Mouse (Mus musculus): ENCODE data around the gene Tcl1b1. TPM values are rescaled to one million over a fixed set of nuclear protein-coding genes. Genes with fewer than 3 reads are reported as not detected.
"Not testable (repeated sequence)": the region's sequence is repeated elsewhere in the genome, so short reads cannot be mapped to it uniquely, and the experiment has no call there.

Gene Tcl1b1
- polyA plus RNA-seq, 1 experiment from 2014 or later: not detected

GRCm38 (mm10) chr12:105145714-105146113 lies 13.8 kb upstream of the Tcl1b1 start, which contains the start of gene Tcl1b2:
Gene Tcl1b2, plus strand, starts transcription at chr12:105146014.
- no peaks in the 10 kb centered on the region for H3K9me3 ChIP-seq
- ATAC-seq: no peak
- no peak within 1 kb of the TSS for H3K4me3 ChIP-seq (replicated peaks)
- no peaks in the 10 kb centered on the region for H3K4me1 ChIP-seq (replicated peaks)
- no peaks in the 10 kb centered on the region for H3K36me3 ChIP-seq
- H3K9ac ChIP-seq: no peak within 1 kb of the TSS
- H3K27me3 ChIP-seq (replicated peaks): no peaks in the 10 kb centered on the region
- 81% methylated on average over 3 of the region's 3 CpGs for WGBS
- no peak within 1 kb of the TSS for H3K27ac ChIP-seq
- H3K4me2 ChIP-seq (replicated peaks): no peak within 1 kb of the TSS

GRCm38 (mm10) chr12:105155286-105155685 lies 4.2 kb upstream of the Tcl1b1 start:
- not testable (repeated sequence) for H3K9me3 ChIP-seq; H3K4me2 ChIP-seq (replicated peaks); ATAC-seq; H3K4me1 ChIP-seq (replicated peaks); H3K4me3 ChIP-seq (replicated peaks); H3K27ac ChIP-seq; H3K36me3 ChIP-seq; H3K27me3 ChIP-seq (replicated peaks); H3K9ac ChIP-seq
- 63% methylated on average over 4 of the region's 4 CpGs for WGBS

- no peaks in the 10 kb centered on the region for H3K27me3 ChIP-seq (replicated peaks)
- no peaks in the 10 kb centered on the region for H3K36me3 ChIP-seq
- no peak overlapping the region for H3K4me3 ChIP-seq (replicated peaks)
- ATAC-seq: no peak
- H3K4me1 ChIP-seq (replicated peaks): no peaks in the 10 kb centered on the region
- no peak overlapping the region for H3K4me2 ChIP-seq (replicated peaks)
- no peak overlapping the region for H3K27ac ChIP-seq
- 74% methylated on average over 6 of the region's 6 CpGs for WGBS
- no peaks in the 10 kb centered on the region for H3K9me3 ChIP-seq
- H3K9ac ChIP-seq: no peak overlapping the region
These were observed 648 bp upstream of the Tcl1b1 start for GRCm38 (mm10) chr12:105158842-105159241.

GRCm38 (mm10) chr12:105166734-105167133 lies 7.2 kb downstream of the Tcl1b1 start:
- 71% methylated on average over 3 of the region's 3 CpGs for WGBS
- H3K9ac ChIP-seq: no peak overlapping the region
- no peaks in the 10 kb centered on the region for H3K27me3 ChIP-seq (replicated peaks)
- H3K4me3 ChIP-seq (replicated peaks): no peak overlapping the region
- H3K9me3 ChIP-seq: no peaks in the 10 kb centered on the region
- no peaks in the 10 kb centered on the region for H3K36me3 ChIP-seq
- H3K4me1 ChIP-seq (replicated peaks): no peaks in the 10 kb centered on the region
- ATAC-seq: no peak
- no peak overlapping the region for H3K4me2 ChIP-seq (replicated peaks)
- H3K27ac ChIP-seq: no peak overlapping the region

GRCm38 (mm10) chr12:105173366-105173765 lies 13.9 kb downstream of the Tcl1b1 start:
- WGBS: 71% methylated on average over 2 of the region's 2 CpGs
- ATAC-seq: no peak
- H3K4me1 ChIP-seq (replicated peaks): no peaks in the 10 kb centered on the region
- no peak overlapping the region for H3K27ac ChIP-seq
- H3K4me2 ChIP-seq (replicated peaks): no peak overlapping the region
- H3K36me3 ChIP-seq: no peaks in the 10 kb centered on the region
- H3K4me3 ChIP-seq (replicated peaks): no peak overlapping the region
- no peak overlapping the region for H3K9ac ChIP-seq
- no peaks in the 10 kb centered on the region for H3K9me3 ChIP-seq
- no peaks in the 10 kb centered on the region for H3K27me3 ChIP-seq (replicated peaks)

- not testable (repeated sequence) for H3K9me3 ChIP-seq; H3K36me3 ChIP-seq; H3K27me3 ChIP-seq (replicated peaks); H3K4me1 ChIP-seq (replicated peaks); H3K4me3 ChIP-seq (replicated peaks); H3K9ac ChIP-seq; H3K27ac ChIP-seq; ATAC-seq; H3K4me2 ChIP-seq (replicated peaks)
- WGBS: 27% methylated on average over 2 of the region's 2 CpGs
These were observed 14.8 kb downstream of the Tcl1b1 start for GRCm38 (mm10) chr12:105174318-105174717.

- not testable (repeated sequence) for ATAC-seq; H3K27ac ChIP-seq; H3K4me1 ChIP-seq (replicated peaks); H3K4me2 ChIP-seq (replicated peaks); H3K36me3 ChIP-seq; H3K4me3 ChIP-seq (replicated peaks); H3K9ac ChIP-seq; H3K27me3 ChIP-seq (replicated peaks); H3K9me3 ChIP-seq
- 64% methylated on average over 3 of the region's 3 CpGs for WGBS
These were observed 16.6 kb downstream of the Tcl1b1 start, which contains the start of gene Tcl1b5 for GRCm38 (mm10) chr12:105176044-105176443. Gene Tcl1b5, plus strand, starts transcription at chr12:105176344.

GRCm38 (mm10) chr12:105181040-105181644 lies 21.7 kb downstream of the Tcl1b1 start:
- H3K27me3 ChIP-seq (replicated peaks); H3K9ac ChIP-seq; H3K4me1 ChIP-seq (replicated peaks); H3K4me2 ChIP-seq (replicated peaks); ATAC-seq; H3K27ac ChIP-seq; H3K4me3 ChIP-seq (replicated peaks); H3K36me3 ChIP-seq; H3K9me3 ChIP-seq: not testable (repeated sequence)
- 76% methylated on average over 4 of the region's 4 CpGs for WGBS

GRCm38 (mm10) chr12:105188980-105189379 lies 29.5 kb downstream of the Tcl1b1 start:
- H3K36me3 ChIP-seq, ATAC-seq: not testable (repeated sequence)
- 44% methylated on average over 2 of the region's 2 CpGs for WGBS

GRCm38 (mm10) chr12:105190743-105191142 lies 31.3 kb downstream of the Tcl1b1 start, which contains the start of gene Tcl1b3:
Gene Tcl1b3, plus strand, starts transcription at chr12:105191043.
- WGBS: 87% methylated on average over 6 of the region's 6 CpGs
- ATAC-seq; H3K4me3 ChIP-seq (replicated peaks): not testable (repeated sequence)

More at GRCm38 (mm10) chr12:105188980-105189379, 29.5 kb downstream of the Tcl1b1 start:
- not testable (repeated sequence) for H3K27ac ChIP-seq; H3K4me1 ChIP-seq (replicated peaks); H3K4me3 ChIP-seq (replicated peaks); H3K9ac ChIP-seq; H3K9me3 ChIP-seq; H3K4me2 ChIP-seq (replicated peaks); H3K27me3 ChIP-seq (replicated peaks)

GRCm38 (mm10) chr12:105199684-105200497 lies 40.4 kb downstream of the Tcl1b1 start:
- WGBS: 67% methylated on average over 7 of the region's 7 CpGs
- not testable (repeated sequence) for ATAC-seq; H3K4me1 ChIP-seq (replicated peaks); H3K27me3 ChIP-seq (replicated peaks); H3K27ac ChIP-seq; H3K4me2 ChIP-seq (replicated peaks); H3K4me3 ChIP-seq (replicated peaks); H3K9ac ChIP-seq; H3K9me3 ChIP-seq; H3K36me3 ChIP-seq

More at GRCm38 (mm10) chr12:105190743-105191142, 31.3 kb downstream of the Tcl1b1 start, which contains the start of gene Tcl1b3:
- H3K4me2 ChIP-seq (replicated peaks); H3K4me1 ChIP-seq (replicated peaks); H3K9ac ChIP-seq; H3K27ac ChIP-seq; H3K36me3 ChIP-seq; H3K9me3 ChIP-seq; H3K27me3 ChIP-seq (replicated peaks): not testable (repeated sequence)

GRCm38 (mm10) chr12:105201657-105202056 lies 42.2 kb downstream of the Tcl1b1 start, which contains the start of gene Tcl1b4:
Gene Tcl1b4, plus strand, starts transcription at chr12:105201957.
- 90% methylated on average over 1 of the region's 1 CpGs for WGBS
- not testable (repeated sequence) for ATAC-seq, H3K36me3 ChIP-seq

More at GRCm38 (mm10) chr12:105201657-105202056, 42.2 kb downstream of the Tcl1b1 start, which contains the start of gene Tcl1b4:
- not testable (repeated sequence) for H3K27ac ChIP-seq; H3K27me3 ChIP-seq (replicated peaks); H3K4me1 ChIP-seq (replicated peaks); H3K9me3 ChIP-seq; H3K9ac ChIP-seq; H3K4me3 ChIP-seq (replicated peaks); H3K4me2 ChIP-seq (replicated peaks)

All from intestine, embryonic 15.5 days (tissue).